Mouse (Mus musculus): Measurements from ENCODE around the gene BC016579.

DNA sequence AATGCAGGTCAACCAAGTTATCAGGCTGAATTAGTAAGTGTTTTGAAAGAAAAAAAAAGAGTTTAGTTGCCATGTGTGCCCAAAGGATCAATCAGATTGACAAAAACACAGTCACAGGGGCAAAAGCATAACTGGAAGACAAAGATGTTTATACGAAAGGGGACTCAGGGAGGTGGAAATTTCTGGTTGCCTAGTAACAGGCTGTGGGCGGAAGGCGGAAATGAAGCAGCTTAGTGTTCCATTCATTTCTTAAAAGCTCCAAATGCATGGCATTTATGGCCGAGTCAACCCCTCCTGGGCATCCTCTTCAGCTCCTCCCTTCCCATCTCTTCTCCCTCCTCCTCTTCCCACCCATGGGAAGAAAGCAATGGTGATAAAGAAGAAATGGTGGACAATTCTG lies 36.3 kb upstream of the BC016579 start:
- TF ChIP-seq CTCF (IDR thresholded peaks at IDR 0.05; ENCODE audit: low read depth, low read length) = no peak
- no peak for TF ChIP-seq GATA2 (IDR thresholded peaks at IDR 0.05; ENCODE audit: borderline replicate concordance, low read depth, low read length)

Measured in G1E (cell line).